Mouse (Mus musculus): ENCODE results near the gene Lmbr1l.

DNA sequence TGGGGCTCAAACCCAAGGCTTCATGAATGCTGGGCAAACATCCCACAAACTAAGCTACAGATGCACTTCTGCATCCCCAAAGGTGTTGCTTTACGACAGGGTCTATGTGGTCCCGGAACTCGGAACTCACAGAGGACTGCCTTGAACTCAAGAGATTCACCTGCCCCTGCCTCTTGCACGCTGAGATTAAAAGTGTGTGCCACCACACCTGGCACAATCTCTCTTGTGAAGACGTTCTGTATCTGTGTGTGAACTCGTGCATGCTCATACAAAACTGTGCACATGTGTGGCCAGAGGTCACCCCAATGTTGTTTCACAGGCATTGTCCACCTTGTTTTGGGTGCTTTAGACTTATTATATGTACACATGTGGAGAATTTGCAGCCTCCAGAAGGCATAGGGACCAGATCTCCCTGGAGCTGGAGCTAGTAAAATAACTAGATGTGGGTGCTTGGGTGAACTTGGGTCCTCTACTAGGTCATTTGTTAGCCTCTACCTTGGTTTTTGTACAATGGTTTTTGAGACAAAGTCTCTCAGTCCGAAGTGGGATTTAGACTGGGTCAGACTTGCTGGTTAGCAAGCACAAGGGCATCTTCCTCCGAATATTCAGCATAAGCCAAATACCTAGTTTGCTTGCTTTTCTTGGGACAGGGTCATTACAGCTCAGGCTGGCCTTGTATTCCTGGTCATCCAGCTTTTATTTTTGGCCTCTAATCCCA, 12.1 kb upstream of the Lmbr1l start:
- TF ChIP-seq CTCF (IDR thresholded peaks at IDR 0.05; ENCODE audit: insufficient read depth, low read depth, low read length) = no peak
- TF ChIP-seq POLR2A (IDR thresholded peaks at IDR 0.05; ENCODE audit: insufficient read depth, low read depth, low read length) = no peak
